Mouse (Mus musculus) E14TG2a.4 (cell line): ENCODE results near the gene Homer3.

Experiments
- CTCF ChIP-seq: conservative IDR thresholded peaks from 2 replicates; pipeline ENCODE4 v1.5.1; 2014; ENCODE audit warnings: low read length
- POU5F1 ChIP-seq: IDR thresholded peaks from 2 replicates; pipeline ENCODE4 v1.6.1; 2014; ENCODE audit warnings: low read length, borderline replicate concordance

DNA sequence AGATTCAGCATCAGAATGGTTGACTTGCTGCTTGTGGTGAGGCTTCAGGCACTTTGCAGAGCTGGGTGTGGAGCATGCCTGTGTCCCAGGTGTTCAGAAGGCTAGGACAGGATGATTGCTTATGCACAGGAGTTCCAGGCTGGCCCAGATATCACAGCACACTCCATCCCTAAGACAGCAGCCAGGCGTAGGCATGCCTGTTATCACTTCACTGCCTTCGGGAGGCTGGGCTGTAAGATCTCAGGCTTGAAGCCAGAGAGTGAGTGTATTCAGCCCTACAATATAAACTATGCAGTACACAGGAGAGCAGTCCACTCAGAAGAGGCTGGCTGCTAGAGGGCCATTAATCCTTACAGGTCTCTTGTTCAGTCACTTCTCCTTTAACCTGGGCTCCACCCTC lies 23.6 kb upstream of the Homer3 start:
- TF ChIP-seq CTCF = no peak
- TF ChIP-seq POU5F1 = no peak
